Mouse (Mus musculus) layer of hippocampus, adult 2 months (tissue): ENCODE results near the gene Mrpl57. TPM values are rescaled to one million over a fixed set of nuclear protein-coding genes. Genes with fewer than 3 reads are reported as not detected.

Experiments used
- DNase-seq, 2 experiments: peaks; one replicate each; pipeline ENCODE4 v3.0.0; 2022; ENCODE audit warnings: low spot score in 2 of 2
- H3K27ac ChIP-seq: fragments of 200-600 bp; 2 replicates; pipeline ENCODE4 v1.8.1; 2022
- H3K4me3 ChIP-seq: fragments of 200-600 bp; 2 replicates; pipeline ENCODE4 v1.8.1; 2022; ENCODE audit warnings: mild to moderate bottlenecking
- CTCF ChIP-seq: fragments of 200-600 bp; conservative IDR thresholded peaks from 2 replicates; pipeline ENCODE4 v1.8.1; 2022; ENCODE audit warnings: antibody characterized with exemption, mild to moderate bottlenecking, moderate library complexity
- microRNA-seq, 2 experiments: library from miRNA; unstranded; fragments of <30 nt; microRNA quantifications; one replicate each; pipeline ENCODE4 v1.2.0; 2021
- total RNA-seq, 2 experiments: library from RNA; stranded (reverse); gene quantifications; 2 replicates each; pipeline ENCODE4 v1.2.3; 2021

The Mrpl57 gene
- total RNA-seq, 2 experiments from 2014 or later: 67.4 to 75.9 TPM

DNA sequence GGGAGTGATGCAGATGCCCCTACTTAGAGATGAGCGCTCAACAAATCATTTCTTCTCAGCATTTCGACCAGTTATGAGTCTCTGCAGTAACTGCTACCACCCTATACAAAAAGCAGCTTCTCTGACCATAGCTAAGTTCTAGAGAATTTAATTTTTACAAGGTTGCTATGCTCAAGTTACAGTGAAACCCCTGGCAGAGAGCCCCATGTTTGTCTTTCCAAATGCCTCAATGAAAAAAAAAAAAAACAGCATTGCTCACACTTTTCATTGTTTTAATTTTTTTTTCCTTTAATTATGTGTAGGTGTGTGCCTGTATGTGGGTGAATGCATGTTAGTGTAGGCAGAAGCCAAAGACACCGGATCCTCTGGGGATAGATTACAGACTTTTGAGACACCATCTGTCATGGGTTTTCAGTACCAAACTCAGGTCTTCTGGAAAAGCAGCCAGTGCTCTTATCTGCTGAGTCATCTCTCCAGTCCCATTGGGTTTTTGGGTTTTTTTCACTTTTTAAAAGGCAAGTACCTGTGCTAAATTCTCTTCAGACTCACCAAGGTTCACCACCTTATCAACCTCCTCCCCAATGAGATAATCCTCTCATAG, 40.7 kb downstream of the Mrpl57 start:
- Histone ChIP-seq H3K27ac (no peak overlapping the region; the same call in 1 of the 2 replicates), H3K4me3 (no peak overlapping the region)
- DNase-seq: peak in 1 of 2 experiments; percentile 29
- no peak for TF ChIP-seq CTCF

DNA sequence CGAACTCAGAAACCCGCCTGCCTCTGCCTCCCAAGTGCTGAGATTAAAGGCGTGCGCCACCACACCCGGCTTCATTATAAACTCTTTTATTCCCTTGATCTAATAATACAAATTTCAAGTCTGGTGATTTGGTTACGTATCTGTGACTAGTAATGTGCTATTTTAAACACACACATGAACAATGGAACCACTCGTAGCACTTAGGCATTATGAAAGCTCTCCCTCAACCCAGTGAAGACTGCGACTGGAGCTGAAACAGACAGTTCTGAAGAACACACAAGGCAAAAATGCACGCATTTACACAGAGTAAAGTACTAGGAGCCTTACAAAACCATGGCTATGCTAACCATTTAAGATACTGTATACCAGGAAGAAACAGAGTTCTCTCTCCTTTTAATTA, 51.9 kb downstream of the Mrpl57 start:
- TF ChIP-seq CTCF: no peak
- Histone ChIP-seq H3K27ac (no peak overlapping the region), H3K4me3 (no peak overlapping the region)
- no peak for DNase-seq

Small RNA genes lying within 50 kb of the gene (microRNA-seq; reads per million reads assigned to microRNA genes)
- 2.2 to 2.9 reads per million in 2 experiments for gene Mir3077

Other genes with a start within 250 kb of the Mrpl57 start
- 10 to 100 TPM; 14.4 to 15.0 TPM for gene Xpo4, start 160.8 kb upstream of the Mrpl57 start, total RNA-seq
- 1 to 10 TPM in 1 of 2 experiments, under 1 TPM in 1; 0.32 to 3.1 TPM for gene Gm49361, start 80.1 kb upstream of the Mrpl57 start, total RNA-seq
- 10 to 100 TPM; 42.5 to 49.0 TPM for gene Lats2, start 67.8 kb upstream of the Mrpl57 start, total RNA-seq
- 10 to 100 TPM; 47.7 to 67.6 TPM for gene Sap18, start 28.1 kb upstream of the Mrpl57 start, total RNA-seq
- 1 to 10 TPM in 1 of 2 experiments, under 1 TPM in 1; 0.97 to 1.3 TPM for gene Ska3, start within 50 bp of the Mrpl57 start, total RNA-seq
- 10 to 100 TPM; 40.0 to 41.7 TPM for gene Zdhhc20, start 64.0 kb downstream of the Mrpl57 start, total RNA-seq
- gene Micu2, start 173.0 kb downstream of the Mrpl57 start, total RNA-seq: 10 to 100 TPM; 24.9 to 25.3 TPM
- 10 to 100 TPM; 16.3 to 17.1 TPM for gene Fgf9, start 244.3 kb downstream of the Mrpl57 start, total RNA-seq